Mouse (Mus musculus): ENCODE results near the gene Bin2. TPM values are rescaled to one million over a fixed set of nuclear protein-coding genes. Genes with fewer than 3 reads are reported as not detected.

Bin2 gene
- total RNA-seq, 4 experiments from 2014 or later: 0.84 to 2.6 (median 1.1) TPM

DNA sequence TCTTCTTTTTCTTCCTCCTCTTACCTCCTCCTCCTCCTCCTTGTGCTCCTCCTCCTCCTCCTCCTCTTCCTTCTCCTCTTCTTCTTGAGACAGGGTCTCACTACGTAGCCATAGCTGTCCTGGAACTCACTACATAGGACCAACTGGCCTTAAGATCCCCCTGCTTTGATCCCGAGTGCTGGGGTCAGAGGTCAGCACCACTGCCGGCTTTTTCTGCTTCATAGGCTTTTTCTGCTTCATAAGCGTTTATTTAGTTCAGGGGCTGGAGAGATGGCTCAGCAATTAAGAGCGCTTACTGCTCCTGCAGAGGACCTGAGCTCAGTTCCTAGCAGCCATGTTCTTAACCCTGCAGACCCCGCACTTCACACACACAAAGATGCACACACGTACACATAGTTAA, 12.4 kb upstream of the Bin2 start:
- DNase-seq (ENCODE audit: low spot score): no peak

DNA sequence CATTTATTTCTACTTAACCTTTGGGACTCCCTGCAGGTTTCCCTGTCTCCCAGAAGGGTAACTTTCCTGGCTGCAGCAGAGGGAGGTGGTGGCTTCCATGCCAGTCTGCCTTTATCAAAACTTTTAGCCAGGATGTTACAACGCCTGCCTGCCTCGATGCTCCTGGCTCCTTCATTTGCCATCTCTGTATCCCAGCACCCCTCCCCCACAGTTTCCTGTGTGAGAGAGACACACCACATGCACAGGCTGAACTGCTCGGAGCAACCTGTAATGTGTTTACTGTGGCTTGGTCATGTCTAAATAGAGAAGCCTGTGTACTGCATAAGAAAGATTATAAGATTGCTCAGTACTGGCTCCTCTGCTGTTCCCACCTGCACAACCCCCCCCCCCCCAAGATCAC, 11.0 kb upstream of the Bin2 start:
- DNase-seq (ENCODE audit: low spot score): no peak

DNA sequence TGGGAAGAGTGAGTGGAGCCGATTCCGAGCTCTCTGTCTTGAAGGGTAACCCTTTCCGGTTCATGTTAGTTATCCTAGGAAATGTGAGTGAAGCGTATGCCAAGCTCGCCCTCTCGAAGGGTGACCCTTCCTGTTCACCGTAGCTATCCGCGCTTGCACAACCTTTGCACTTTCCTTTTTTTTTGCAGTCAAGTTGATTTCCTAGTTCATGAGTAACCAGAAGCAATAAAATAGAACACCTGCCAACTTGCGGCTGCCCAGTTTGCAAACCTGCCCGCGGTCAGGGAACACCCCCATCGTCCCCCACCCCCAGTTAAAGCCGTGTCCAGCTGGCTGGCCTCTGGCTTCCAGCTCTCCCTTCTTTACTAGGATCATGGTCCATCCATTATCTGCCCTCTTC, 9.7 kb upstream of the Bin2 start:
- DNase-seq (ENCODE audit: low spot score): no peak

DNA sequence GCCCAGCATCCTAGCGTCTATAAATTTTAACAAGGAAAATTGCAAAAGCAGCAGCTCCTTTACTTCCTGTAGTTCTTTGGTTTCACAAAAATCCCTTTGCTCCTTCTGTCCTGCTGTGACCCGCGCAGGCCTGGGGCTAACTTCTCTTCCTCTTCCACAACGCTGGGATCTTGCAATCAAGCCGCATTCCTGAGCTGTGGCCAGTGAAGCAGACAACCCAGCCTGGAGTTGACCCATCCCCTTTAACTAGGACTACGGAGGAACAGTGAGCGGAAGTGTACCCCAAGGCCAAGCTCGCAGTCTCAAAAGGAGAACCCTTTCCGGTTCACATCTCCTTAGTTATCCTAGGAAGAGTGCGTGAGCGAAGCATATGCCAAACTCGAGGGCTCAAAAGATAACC, 9.2 kb upstream of the Bin2 start:
- DNase-seq (ENCODE audit: low spot score): no peak

DNA sequence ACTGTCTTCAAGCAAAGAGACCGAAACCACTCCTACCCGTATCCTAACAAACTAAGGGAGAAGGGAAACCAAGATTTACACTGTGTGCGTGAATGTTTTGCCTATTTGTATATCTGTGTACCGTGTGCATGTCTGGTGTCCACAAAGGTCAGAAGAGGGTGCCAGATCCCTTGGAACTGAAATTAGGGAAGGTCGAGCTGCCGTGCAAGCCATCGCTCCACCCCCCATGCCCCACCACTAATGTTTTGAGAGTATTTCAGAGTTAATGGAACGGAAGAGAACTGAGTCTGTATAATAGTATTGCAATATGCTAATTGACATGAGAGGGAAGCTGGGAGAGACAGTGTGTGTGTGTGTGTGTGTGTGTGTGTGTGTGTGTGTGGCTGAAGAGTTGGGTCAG, 8.3 kb upstream of the Bin2 start:
- DNase-seq (ENCODE audit: low spot score): no peak

DNA sequence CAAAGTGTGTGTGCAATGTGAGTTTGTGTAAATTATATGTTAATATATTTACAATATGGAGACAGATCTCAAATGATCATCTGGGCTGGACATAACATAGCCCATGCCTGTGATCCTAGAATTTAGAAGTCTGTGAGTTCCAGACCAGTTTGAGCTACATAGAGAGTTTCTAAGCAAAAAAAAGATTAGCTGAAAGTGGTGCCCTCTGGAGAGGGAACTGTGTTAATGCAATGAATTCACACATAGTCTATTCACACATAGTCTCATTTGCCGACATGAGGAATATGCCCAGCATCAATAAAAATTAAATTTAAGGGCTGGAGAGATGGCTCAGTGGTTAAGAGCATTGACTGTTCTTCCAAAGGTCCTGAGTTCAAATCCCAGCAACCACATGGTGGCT, 7.2 kb upstream of the Bin2 start:
- DNase-seq (ENCODE audit: low spot score): no peak

DNA sequence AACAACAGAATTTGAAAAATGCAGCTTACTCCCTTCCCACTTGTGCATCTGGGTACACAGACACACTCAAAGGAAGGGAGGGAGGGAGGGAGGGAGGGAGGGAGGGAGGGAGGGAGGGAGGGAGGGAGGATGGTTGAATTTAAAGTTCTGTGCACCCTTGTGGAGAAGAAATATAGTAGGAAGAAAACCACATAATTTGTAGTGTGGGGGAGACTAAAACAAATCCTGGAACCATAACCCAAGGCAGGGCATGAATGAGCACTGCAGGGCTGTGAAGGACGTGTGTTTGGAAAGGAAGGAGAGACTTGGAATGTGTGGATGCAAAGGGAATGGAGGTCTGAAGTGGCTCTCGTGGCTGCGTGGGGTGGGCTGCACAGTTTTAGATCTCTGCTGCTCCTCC, 6.1 kb upstream of the Bin2 start:
- DNase-seq (ENCODE audit: low spot score): no peak

DNA sequence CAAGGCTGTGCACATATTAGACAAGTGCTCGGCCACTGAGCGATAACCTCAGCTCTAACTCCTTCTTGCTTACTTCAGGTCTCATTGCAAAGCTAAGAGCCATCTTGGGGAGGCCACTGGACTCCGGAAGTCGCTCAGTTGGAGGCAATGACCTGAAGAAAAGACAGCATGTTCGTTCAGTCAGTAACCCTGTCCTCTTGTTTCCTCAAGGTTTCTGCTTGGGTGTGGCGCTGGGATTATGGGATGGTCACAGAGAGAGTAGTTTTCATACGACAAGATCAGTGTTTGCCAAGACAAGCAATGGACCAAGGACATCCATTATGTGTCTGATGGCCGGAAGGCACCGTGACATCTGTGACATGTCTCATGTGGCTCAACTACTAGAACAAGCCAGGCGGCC, 5.2 kb upstream of the Bin2 start:
- no peak for DNase-seq (ENCODE audit: low spot score)

DNA sequence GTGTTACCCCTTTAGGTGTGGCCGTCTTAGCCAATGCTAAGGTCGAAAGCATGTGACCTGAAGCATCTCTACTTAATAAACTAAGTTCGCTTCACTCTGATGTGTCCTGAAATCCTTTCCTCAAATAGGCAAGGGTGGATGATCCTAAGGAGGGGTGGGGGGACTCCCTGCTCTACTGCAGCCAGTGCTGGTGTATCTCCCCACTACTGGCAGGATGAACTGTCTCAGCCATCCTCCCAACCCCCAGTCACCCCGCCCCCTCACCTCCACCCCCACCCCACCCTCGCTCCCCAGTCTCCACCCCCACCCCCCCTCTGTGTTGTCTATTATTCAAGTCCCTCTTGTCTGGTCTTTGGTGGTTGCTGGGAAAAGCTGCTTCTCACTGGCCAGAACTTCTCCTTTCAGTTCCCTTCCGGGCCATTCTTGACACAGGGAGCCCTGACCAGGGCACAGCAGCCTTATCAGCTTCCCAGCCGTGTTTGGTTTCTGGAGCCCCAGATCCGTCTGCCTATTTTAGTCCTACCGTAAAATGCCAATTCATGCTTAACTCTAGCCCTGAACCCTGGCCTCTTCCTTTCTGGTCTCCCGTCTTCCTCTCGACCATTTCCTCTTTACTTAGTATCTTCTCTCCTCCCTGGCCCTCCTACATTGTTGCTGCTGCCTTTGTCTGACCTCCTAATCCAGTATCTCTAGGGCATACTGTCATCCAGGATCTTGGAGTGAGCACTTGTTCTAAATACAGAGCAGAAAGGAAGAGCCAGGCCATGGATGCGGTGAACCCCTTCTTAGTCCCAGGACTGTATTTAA, 4.4 kb upstream of the Bin2 start:
- peak; percentile 21 for DNase-seq (ENCODE audit: low spot score)

DNA sequence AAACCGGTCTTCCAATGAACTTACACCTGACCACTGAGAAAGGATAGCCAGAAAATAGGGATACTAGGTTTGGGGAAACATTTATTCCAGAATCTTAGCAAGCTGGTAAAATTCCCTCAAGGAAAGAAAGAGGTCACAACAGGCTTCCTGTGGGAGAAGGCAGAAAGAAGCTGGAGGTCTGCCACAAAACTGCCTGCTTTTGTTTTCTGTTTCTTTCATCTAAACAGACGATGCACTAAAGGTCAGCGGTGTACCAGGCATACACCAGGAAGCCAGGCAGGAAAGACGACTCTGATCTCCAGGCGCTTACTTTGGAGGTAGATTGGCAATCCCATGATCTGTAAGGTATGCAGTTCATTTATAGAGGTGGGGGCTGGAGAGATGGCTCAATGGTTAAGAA, 1.5 kb upstream of the Bin2 start:
- no peak for DNase-seq (ENCODE audit: low spot score)

DNA sequence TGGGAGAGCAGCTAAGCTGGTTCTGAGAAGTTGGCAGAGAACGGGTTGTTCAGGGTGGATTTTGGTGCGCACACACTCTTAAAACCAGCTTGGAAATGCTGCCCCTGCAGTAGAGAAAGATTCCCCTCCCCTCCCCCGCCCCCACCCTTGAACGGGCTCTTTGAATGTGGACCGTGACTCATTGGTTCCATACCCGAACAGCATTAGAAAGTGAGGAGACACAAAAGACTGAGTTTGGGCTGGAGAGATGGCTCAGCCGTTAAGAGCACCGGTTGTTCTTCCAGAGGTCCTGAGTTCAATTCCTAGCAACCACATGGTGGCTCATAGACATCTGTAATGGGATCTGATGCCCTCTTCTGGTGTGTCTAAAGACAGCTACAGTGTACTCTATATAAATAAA, 651 bp upstream of the Bin2 start:
- no peak for DNase-seq (ENCODE audit: low spot score)

DNA sequence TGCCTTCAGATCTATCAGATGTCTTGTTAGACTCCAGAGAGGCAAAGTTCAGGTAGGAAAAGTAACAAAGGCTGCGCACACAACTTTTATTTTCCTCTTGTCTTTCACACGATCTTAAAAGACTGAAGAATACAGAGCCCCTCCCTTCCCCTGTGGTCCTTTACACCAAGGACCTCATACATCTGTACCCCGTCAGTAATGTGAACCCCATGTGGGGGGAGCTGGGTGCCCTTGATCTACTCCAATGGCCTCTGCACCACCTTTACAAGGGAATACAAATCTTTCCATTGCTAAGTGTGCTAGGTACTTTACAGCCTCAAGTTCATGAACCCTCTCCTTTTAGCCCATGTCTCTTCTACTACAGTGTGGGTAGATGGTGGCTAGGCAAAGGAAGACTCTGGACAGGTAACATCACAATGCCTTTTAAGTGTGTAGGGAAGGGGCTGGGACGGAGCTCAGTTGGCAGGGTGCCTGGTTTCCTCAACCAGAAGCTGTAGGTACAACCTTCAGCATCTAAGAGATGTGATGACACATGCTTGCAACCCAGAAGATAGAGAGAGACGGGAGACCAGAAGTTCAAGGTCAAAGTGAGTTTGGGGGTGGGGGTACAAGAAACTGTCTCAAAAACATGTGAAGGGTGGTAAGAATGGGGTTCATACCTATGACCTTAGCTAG, 1.3 kb downstream of the Bin2 start:
- DNase-seq (ENCODE audit: low spot score): no peak

DNA sequence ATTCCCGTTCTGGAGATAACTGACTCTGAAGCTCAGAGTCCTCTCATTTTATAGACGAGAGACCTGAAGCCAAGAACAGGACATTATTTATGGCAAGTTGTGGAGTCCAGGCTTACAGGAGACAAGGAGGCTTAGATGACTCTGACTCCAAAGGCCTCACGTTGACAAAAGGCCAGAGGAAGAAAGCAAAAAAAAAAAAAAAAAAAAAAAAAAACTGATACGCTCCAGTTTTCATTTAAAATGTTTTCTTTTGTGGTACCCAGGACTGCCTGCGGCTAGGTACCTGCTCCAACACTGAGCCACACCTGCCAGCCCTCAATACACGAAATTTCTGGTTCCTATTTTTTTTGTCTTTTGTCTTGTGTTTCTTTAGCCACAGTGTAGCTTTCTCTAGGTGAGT, 1.9 kb downstream of the Bin2 start:
- no peak for DNase-seq (ENCODE audit: low spot score)

DNA sequence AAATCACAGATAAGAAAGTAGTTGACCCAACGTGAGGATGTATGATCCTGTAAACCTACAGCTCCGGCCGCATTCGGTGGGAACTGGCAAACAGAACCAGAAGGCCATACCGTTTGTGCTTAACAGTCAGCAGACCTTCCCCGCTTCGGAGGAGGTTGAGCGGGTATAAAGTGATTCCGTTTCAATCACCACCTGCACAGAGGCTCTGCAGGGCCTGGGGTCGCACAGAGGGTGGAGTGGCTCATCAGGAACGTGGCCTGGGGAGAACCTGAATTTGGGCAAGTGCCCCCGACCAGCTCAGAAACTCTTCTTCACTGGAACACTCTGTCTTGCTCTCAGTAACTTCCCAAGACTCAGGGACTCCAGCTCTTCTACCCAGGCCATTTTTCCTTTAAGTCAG, 2.5 kb downstream of the Bin2 start:
- no peak for DNase-seq (ENCODE audit: low spot score)

DNA sequence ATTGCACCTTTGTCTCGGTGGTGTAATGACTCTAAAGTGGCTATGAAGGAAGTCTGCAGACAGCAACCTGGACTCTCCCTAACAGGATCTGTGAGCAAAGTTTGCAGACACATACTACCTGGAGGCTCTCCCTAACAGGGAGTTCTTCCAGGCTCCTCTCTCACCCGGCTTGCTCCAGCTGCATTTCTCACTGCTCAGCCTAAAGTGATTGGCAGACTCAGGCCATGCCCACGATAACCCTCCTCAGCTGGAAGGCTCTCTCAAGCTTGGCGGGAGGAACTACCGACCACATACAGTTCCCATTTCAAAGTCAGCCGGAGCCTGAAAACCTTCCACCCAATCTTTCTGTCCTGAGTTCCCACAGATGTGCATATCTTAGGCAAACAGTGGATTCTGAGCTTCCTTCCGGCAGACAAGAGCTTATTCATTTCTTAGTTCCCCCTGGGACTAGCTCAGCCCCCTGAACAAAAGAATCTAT, 3.1 kb downstream of the Bin2 start:
- peak; percentile 21 for DNase-seq (ENCODE audit: low spot score)

DNA sequence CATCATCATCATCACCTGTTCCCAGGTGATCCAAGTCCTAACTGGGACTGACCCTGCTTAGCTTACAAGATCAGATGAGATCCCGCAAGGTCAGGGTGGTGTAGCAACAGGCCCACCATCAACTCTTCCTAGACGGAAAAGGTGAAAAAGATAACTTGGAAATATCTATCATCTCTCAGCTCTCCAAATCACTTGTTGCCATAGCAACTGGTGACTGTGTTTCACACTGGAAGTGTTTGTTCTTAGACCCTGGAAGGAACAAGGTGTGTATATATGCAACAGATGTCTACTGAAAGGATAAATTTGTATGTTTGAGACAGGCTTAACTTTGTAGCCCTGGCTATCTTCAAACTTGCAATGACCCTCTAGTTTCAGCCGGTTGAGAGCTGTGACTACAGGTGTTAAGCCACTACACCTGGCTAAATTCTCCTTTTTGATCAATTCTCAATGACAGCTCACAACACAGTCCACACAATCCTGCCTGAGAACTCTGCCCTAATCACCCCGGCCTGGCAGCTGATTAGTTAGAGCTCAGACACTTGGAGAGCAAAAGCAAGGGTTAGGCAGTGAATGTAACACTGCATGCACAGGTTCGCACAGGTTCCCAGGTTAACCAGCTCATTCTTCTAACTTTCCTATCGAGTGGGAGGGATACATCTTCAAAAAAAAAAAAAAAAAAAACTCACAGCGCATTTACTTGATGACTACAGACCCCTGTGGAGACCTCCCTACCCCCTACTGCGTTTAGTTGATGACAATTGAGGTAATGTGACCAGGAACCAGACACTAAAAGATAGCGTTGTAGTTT, 3.7 kb downstream of the Bin2 start:
- DNase-seq (ENCODE audit: low spot score): no peak

DNA sequence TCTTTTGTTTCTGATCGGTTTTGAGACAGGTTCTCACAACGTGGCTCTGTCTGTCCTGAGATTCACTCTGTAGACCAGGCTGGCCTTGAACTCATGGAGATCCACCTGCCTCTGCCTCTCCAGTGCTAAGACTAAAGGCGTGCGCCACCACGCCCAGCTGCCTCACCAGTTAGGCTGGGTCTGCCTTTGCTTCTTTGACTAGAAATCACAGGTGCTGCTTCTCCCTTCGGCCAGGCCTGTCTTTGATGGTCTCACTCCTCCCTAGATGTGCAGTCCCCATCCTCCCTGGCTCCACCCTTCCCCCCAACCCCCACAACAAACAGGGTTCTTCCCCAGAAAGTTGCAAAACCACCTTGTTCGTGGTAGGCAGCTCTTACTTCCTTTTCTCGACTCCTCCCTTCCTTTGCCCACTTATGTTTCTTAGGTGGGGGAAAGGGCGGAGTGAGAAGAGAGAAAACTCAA, 4.5 kb downstream of the Bin2 start:
- DNase-seq (ENCODE audit: low spot score): no peak

DNA sequence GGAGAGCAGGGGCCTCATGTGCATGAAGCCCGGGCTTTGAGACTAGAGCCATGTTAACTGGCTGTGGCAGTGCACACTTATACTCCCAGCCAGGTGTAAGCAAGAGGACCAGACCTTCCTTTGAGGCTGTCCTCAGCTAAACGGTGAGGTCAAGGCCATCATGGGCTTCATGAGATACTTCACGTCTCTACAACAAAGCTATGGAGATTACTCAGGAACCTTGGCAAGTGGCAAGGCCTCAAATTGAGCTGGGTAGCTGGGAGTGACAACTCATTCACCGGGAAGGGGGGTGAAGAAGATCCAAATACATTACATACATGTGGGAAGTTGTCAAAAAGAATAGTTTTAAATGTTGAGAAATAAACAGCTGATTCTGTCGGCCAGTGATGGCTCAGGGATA, 8.5 kb downstream of the Bin2 start:
- no peak for DNase-seq (ENCODE audit: low spot score)

DNA sequence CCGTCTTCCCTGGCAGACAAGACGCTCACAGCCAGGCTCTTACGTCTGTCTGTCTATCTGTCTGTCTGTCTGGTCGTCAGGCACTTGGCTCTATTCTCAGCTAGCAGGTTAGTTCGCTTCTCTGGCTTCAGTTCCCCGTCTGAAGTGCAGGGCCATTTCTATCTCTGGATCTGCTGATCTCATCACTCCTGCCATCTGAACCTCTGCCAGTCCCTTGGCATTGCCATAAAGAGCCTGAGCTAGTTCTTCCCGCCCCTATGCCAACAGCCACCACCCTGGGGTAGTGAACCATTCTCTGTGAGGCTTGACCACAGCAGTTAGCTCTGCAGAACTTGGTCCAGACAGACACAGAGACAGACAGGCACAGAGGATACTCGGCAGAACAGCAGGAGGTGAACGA, 9.0 kb downstream of the Bin2 start:
- DNase-seq (ENCODE audit: low spot score): no peak

DNA sequence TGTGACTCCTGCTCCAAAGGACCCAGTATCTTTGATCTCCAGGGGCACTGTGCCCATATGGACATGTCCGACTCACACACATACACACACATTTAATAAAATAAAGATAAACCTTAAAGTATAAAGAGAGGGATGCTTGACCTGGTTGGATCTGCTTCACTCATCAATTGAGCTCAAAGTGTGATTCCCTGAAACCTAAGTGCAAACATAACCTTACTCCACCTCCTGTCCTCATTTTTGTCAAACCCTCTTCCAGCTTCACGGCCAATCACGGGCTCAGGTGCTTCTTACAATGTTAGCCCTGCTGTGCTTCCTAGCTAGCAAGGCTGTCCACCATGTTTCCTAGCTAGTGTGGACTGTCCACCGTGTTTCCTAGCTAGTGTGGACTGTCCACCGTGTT, 14.2 kb downstream of the Bin2 start:
- no peak for DNase-seq (ENCODE audit: low spot score)

DNA sequence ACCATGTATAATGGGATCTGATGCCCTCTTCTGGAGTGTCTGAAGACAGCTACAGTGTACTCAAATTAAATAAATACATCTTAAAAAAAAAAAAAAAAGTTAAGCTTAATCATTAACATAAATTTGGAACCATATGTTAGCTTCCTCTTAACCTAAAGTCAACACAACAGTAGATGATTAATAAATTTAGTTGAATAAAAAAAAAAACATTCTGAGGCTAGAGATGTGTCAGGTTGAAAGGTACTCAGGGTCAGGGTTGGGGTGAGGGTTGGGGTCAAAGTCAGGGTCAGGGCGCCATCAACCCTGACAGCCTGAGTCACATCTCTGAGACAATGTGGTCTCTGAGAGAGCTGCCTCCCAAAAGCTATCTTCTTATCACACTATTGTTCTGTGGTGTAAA, 15.1 kb downstream of the Bin2 start:
- DNase-seq (ENCODE audit: low spot score): no peak

DNA sequence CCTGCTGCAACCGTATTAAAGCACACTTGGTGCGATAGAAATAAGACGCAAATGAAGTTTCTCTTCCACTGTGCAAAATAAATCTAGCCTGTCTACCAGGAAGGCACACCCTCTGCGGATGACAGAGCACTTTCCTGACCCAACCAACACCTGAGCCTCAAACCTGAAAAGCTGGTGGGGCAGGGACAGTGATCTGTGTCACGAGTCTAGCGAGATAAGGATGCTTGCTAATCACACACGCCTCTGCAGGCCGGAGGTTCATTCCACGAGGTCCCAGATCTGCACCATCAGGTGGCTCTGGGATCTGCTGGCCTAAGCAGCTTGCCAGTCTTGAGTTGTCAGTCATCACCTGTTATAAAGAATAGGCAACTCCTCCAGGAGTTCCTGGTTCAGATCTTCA, 17.7 kb downstream of the Bin2 start:
- no peak for DNase-seq (ENCODE audit: low spot score)

DNA sequence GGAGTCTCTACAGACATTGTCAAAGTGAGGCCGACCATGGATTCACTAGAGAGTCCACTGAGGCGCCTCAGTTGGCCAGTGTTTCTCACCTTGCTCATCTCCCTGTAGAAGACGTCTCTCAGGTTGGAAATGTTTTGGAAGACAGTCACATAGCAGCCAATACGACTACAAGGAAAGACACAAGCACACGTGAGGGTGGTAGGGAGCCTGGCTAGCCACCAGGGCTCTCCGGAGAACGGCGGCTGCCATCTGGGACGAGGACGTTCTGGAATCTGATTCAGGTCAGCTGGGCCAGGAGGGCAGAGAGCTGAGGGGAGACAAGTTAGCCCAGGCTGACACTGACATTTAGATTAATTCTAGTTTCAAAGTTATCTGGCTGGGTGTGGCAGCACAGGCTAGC, 19.2 kb downstream of the Bin2 start:
- DNase-seq (ENCODE audit: low spot score): no peak

Measured in heart, adult 8-10 months (tissue).